Mouse (Mus musculus): Measurements from ENCODE around the gene Aloxe3.
"Not testable (repeated sequence)": the region's sequence is repeated elsewhere in the genome, so short reads cannot be mapped to it uniquely, and the experiment has no call there.

DNA sequence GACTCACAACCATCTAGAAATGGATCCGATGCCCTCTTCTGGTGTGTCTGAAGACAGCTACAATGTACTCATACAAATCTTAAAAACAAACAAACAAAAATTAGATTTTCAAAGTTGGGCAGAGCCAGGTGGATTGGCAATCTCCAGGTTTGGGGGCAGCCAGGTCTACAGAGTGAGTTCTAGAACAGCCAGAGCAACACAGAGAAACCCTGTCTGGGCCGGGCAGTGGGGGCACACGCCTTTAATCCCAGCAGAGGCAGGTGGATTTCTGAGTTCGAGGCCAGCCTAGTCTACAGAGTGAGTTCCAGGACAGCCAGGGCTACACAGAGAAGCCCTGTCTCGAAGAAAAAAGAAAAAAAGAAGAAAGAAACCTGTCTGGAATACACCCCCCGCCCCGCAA lies 31.8 kb upstream of the Aloxe3 start:
- not testable (repeated sequence) for TF ChIP-seq CTCF (IDR thresholded peaks at IDR 0.05; ENCODE audit: borderline replicate concordance, extremely low read depth, insufficient read depth, insufficient read length); POLR2A (IDR thresholded peaks at IDR 0.05; ENCODE audit: borderline replicate concordance, extremely low read depth, insufficient read depth, insufficient read length, poor library complexity, severe bottlenecking)

All from brain, embryonic 14.5 days (tissue).